Mouse (Mus musculus): ENCODE measurements around the gene Gm11034. TPM values are rescaled to one million over a fixed set of nuclear protein-coding genes. Genes with fewer than 3 reads are reported as not detected.

Gene Gm11034
- not detected in 2 replicates for polyA plus RNA-seq (2016; fragmentation: Nextera tagmentation; extraction: Ambion mirVana)

DNA sequence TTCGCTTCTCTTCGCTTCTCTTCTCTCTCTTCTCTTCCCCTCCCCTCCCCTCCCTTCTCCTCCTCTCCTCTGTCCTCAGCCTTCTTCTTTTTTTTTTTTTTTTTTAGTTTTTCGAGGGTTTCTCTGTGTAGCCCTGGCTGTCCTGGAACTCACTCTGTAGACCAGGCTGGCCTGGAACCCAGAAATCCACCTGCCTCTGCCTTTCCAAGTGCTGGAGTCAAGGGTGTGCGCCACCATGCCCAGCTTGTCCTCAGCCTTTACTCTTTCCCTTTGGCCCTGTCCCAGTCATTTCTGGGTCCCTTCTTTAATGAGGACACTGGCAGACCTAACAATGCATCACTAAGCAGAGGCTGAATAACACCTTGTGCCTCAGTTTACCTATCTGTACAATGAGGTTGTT lies at the start of gene Gm11034:
Gene Gm11034 (minus strand): TSS at position 101 of the 400 bp plus-strand sequence.
- no peaks in the 10 kb centered on the region for H3K9me3 ChIP-seq (replicated peaks)
- 0 out of 2 replicates have a peak, but pooled peaks cover 3% of the 10 kb centered on the region for H3K27me3 ChIP-seq (ENCODE audit: low read depth, poor library complexity, severe bottlenecking)
- no peak within 1 kb of the TSS for H3K4me3 ChIP-seq
- H3K27ac ChIP-seq, result no peak within 1 kb of the TSS
- no peaks in the 10 kb centered on the region for H3K36me3 ChIP-seq
- WGBS, result 80% methylated on average over 4 of the region's 4 CpGs
- no peak for DNase-seq (ENCODE audit: low spot score)
- no peaks in the 10 kb centered on the region for H3K4me1 ChIP-seq

DNA sequence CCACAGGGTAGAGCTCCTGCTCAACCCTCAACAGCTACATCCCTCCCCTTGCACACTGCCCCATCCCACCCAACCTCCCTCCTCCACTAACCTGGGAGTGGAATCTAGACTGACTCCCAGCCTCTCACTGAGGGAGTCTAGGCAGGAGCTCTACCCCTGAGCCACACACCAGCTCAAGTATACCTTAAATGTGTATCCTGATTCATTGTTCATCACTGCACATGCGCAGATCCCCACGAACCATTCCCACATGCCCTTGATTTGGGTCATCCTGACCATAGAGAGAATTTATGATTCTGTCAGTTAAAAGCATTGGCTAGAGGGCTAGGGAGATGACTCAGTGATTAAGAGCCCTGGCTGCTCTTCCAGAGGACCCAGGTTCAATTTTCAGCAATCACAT lies 49.3 kb upstream of the Gm11034 start:
- 84% methylated on average over 2 of the region's 2 CpGs for WGBS
- Histone ChIP-seq H3K27me3 (ENCODE audit: low read depth, poor library complexity, severe bottlenecking) (no peaks in the 10 kb centered on the region), H3K4me1 (no peaks in the 10 kb centered on the region), H3K9me3 (replicated peaks) (no peaks in the 10 kb centered on the region), H3K4me3 (no peak overlapping the region), H3K27ac (no peak overlapping the region), H3K36me3 (no peaks in the 10 kb centered on the region)
- DNase-seq (ENCODE audit: low spot score), result no peak

DNA sequence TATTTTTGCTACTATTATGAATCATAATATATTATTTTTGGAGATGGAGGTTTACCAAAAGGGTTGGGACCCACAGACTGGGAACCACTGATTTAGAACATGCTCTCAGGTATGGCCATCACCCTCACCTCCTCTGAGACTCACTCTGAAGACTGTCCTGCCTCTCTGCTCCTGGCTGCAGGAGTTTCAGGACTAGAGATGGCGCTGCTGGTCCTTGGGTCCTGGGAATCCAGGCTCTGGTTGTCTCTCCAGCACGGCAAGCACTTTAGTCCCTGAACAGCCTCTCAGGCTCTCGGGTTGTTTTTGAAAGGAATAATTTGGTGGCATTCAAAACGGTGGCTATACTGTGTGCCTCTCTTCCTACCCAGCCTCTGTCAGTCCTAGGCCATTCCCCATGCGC lies 48.4 kb upstream of the Gm11034 start:
- Histone ChIP-seq H3K27me3 (ENCODE audit: low read depth, poor library complexity, severe bottlenecking) (no peaks in the 10 kb centered on the region), H3K4me1 (no peaks in the 10 kb centered on the region), H3K9me3 (replicated peaks) (no peaks in the 10 kb centered on the region), H3K27ac (no peak overlapping the region), H3K4me3 (no peak overlapping the region), H3K36me3 (peaks cover 2% of the 10 kb centered on the region)
- DNase-seq (ENCODE audit: low spot score), result no peak
- WGBS, result 54% methylated on average over 5 of the region's 5 CpGs

DNA sequence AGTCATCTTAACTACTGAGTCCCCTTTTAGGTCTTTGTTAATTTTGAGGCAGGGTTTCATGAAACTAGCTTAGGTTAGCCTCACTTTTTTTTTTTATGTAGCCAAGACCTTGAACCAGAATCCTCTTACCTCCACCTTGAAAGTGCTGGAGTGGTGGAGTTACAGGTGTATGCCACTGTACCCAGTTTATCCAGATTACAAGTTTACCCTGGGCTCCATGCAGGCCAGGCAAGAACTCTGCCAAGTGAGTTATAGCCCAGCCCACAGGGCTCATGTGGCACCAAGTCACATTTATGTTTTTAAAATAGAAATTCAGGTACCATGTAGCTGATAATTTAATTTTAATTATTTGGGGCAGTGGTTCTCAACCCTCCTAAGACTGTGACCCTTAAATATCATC lies 48.0 kb upstream of the Gm11034 start:
- Histone ChIP-seq H3K27ac (no peak overlapping the region), H3K36me3 (peaks cover 5% of the 10 kb centered on the region), H3K27me3 (ENCODE audit: low read depth, poor library complexity, severe bottlenecking) (no peaks in the 10 kb centered on the region), H3K4me1 (no peaks in the 10 kb centered on the region), H3K9me3 (replicated peaks) (no peaks in the 10 kb centered on the region), H3K4me3 (no peak overlapping the region)
- DNase-seq (ENCODE audit: low spot score), result no peak

DNA sequence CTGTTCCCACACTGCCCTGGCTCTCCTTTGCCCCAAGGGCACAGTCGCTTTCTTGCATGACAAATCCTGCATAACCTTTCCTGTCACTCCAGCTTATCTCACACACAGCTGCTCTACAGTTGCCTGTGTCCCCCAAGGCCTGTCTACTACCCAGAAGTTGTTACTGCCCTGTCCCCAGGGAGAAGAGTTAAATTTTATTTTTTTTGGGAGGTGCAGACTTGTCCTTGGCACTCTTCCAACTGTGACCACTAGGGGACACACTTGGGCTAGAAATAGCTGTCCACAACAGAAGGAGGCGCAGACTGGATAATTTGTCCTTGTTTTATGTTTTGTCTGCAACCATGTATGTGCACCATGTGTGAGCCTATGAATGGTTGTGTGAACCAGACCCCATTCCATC lies 47.6 kb upstream of the Gm11034 start:
- Histone ChIP-seq H3K9me3 (replicated peaks) (no peaks in the 10 kb centered on the region), H3K4me1 (no peaks in the 10 kb centered on the region), H3K36me3 (peaks cover 5% of the 10 kb centered on the region), H3K27ac (no peak overlapping the region), H3K27me3 (ENCODE audit: low read depth, poor library complexity, severe bottlenecking) (no peaks in the 10 kb centered on the region), H3K4me3 (no peak overlapping the region)
- DNase-seq (ENCODE audit: low spot score), result peak; percentile 60
- WGBS, result 38% methylated on average over 2 of the region's 2 CpGs

DNA sequence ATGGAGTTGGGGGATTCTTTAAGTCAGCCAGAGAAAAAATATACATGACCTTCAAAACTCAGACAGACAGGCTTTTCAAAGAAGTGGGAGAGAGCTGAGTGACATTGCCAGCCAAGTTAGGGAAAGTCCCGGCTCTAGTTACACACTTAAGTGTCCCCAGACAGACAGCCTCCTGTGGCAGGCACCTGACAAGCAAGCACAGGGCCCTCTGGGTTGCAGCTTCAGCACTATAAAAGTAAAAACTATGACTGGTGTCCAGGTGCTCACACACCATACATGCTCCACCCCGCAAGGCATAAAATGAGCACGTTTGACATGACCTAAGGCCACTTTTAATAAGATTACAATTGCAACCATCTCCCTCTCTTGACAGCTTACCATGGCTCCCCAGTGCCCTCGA lies 47.1 kb upstream of the Gm11034 start:
- peaks cover 7% of the 10 kb centered on the region for H3K36me3 ChIP-seq
- H3K4me3 ChIP-seq, result no peak overlapping the region
- H3K27ac ChIP-seq, result no peak overlapping the region
- no peak for DNase-seq (ENCODE audit: low spot score)
- 67% methylated on average over 4 of the region's 4 CpGs for WGBS
- no peaks in the 10 kb centered on the region for H3K9me3 ChIP-seq (replicated peaks)
- H3K4me1 ChIP-seq, result no peaks in the 10 kb centered on the region
- H3K27me3 ChIP-seq (ENCODE audit: low read depth, poor library complexity, severe bottlenecking), result no peaks in the 10 kb centered on the region

DNA sequence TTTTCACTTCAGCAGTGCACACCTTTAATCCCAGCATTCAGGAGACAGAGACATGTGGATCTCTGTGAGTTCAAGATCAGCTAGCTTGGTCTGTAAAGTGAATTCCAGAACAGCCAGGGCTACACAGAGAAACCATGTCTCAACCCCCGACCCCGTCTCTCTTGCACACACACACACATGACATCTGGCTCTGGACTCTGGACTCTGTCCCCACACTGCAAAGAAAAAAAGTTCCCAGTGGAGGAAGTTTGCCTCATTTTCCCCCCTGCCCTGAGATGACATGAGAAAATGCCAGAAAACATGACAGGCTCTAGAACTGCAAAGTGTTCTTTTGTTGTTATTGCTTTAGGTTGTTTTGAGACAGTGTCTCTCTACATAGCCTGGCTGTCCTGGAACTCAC lies 46.4 kb upstream of the Gm11034 start:
- no peaks in the 10 kb centered on the region for H3K27me3 ChIP-seq (ENCODE audit: low read depth, poor library complexity, severe bottlenecking)
- no peak overlapping the region for H3K4me3 ChIP-seq
- no peak overlapping the region for H3K27ac ChIP-seq
- H3K36me3 ChIP-seq, result peaks cover 13% of the 10 kb centered on the region
- H3K9me3 ChIP-seq (replicated peaks), result no peaks in the 10 kb centered on the region
- DNase-seq (ENCODE audit: low spot score), result no peak
- 72% methylated on average over 2 of the region's 2 CpGs for WGBS
- no peaks in the 10 kb centered on the region for H3K4me1 ChIP-seq

DNA sequence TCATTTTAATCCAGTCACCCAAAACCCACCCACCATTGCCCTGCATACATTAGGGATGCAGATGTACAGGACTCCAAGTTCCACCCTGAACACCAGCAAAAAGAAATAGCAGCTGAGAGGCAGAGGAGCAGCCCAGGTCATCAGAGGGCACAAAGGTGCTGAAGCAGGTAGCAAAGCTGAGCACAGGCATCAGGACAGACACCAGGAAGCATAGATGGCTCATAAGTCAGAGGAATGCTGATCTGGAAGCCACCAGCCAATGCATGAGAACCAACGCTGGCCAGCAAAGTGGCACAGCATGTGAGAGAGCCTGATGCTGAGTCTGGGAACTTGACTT lies 44.4 kb upstream of the Gm11034 start:
- Histone ChIP-seq H3K36me3 (peaks cover 27% of the 10 kb centered on the region), H3K27ac (no peak overlapping the region), H3K4me3 (no peak overlapping the region), H3K27me3 (ENCODE audit: low read depth, poor library complexity, severe bottlenecking) (no peaks in the 10 kb centered on the region), H3K4me1 (no peaks in the 10 kb centered on the region), H3K9me3 (replicated peaks) (no peaks in the 10 kb centered on the region)
- 81% methylated on average over 1 of the region's 1 CpGs for whole genome bisulfite sequencing
- DNase-seq (ENCODE audit: low spot score), result no peak

DNA sequence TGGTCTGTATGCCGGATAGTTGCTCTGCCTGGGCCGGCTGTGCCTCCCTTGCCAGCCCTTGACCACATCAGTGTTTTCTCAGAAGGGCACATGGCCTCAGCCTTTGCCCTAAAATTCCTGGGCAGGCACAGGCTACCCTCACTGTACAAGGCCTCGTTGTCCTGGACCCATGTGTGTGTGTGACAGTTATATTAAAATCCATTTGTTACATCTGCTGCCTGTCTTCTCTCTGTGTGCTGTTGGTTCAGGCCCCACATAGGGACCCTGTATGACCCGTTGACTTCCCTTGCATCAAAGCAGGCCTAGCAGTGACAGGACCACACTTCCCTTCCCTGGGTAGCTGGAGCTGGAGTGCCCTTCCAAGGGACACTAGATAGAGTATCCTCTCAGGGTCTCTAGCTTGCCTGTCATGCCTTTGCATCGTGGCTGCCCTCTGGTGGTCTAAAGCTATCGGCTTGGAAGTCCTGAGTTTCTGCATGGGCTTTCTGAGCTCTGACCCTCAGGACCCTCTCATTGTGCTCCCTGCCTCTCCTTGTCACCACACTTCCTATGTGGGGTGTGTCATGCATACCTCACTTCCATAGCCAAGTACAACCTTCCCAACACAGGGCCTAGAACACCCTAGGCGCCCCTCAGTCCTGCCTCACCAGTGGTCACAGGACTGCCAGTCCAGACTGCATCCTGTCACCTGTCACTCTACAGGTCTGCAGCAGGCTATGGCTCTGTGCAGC lies 43.9 kb upstream of the Gm11034 start:
- 51% methylated on average over 7 of the region's 7 CpGs for WGBS
- no peaks in the 10 kb centered on the region for H3K27me3 ChIP-seq (ENCODE audit: low read depth, poor library complexity, severe bottlenecking)
- H3K9me3 ChIP-seq (replicated peaks), result no peaks in the 10 kb centered on the region
- peak; percentile 55 for DNase-seq (ENCODE audit: low spot score)
- H3K36me3 ChIP-seq, result peaks cover 32% of the 10 kb centered on the region
- no peaks in the 10 kb centered on the region for H3K4me1 ChIP-seq
- H3K4me3 ChIP-seq, result no peak overlapping the region
- no peak overlapping the region for H3K27ac ChIP-seq

DNA sequence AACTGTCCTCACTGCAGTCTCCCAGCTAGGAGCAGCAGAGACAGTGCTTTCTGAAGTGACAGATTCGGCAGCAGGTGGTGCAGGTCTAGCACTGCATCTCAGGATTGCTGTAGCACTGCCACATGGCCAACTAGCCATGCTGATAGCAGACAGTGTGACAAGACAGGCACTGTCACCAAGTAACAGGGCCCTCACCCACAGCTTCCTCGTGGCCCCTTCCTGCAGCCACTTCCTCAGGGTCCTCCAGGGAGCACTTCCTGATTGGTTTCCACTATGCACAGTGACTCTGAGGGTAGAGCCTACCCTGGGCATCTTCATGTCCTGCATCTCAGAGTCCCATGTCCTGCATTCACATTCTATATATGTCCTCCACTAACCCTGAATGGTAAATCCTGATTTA lies 31.2 kb upstream of the Gm11034 start:
- DNase-seq (ENCODE audit: low spot score), result no peak
- Histone ChIP-seq H3K4me1 (peaks cover 12% of the 10 kb centered on the region), H3K27me3 (ENCODE audit: low read depth, poor library complexity, severe bottlenecking) (no peaks in the 10 kb centered on the region), H3K27ac (no peak overlapping the region), H3K36me3 (peaks cover 43% of the 10 kb centered on the region), H3K4me3 (no peak overlapping the region), H3K9me3 (replicated peaks) (no peaks in the 10 kb centered on the region)
- WGBS, result 70% methylated on average over 2 of the region's 2 CpGs

DNA sequence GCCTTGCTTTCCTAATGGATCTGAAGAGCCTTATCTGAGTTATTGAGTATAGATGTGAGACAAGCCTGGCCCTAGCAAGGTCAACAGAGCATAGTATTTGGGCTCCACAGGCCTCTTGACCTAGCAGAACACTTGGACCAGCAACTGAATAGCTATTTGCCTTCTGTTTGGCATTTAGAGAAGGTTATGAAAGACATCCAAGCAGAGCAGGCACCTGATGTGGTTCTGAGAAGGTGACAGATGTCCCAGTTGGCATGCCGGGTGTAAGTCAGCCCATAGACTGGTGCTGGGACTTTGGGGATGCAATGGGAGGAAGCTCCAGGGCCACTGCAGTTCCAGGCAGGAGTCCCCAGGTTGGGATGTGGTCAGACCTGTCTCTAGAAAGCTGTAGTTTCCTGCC lies 28.8 kb upstream of the Gm11034 start:
- WGBS, result 88% methylated on average over 1 of the region's 1 CpGs
- Histone ChIP-seq H3K27me3 (ENCODE audit: low read depth, poor library complexity, severe bottlenecking) (no peaks in the 10 kb centered on the region), H3K36me3 (peaks cover 35% of the 10 kb centered on the region), H3K27ac (no peak overlapping the region), H3K4me1 (peaks cover 12% of the 10 kb centered on the region), H3K4me3 (no peak overlapping the region), H3K9me3 (replicated peaks) (no peaks in the 10 kb centered on the region)
- DNase-seq (ENCODE audit: low spot score), result no peak

DNA sequence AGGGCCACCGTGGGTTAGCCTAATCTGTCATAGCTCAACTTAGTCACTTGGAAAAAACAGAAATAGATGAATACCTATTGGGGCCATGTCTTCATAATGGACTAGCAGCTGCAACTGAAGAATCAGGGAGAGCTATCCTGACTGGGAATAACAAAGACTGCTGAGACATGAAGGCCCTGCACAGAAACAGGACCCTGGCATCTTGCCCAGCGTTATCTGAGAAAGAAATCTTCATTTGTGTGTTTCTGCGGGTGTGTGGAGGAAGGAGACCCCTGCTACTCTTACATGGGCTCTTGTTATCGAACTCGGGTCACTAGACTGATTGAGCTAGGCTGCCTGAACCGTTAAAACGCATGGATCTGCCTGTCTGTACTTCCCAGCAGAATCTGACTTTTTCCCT lies 27.5 kb upstream of the Gm11034 start:
- WGBS, result 79% methylated on average over 7 of the region's 7 CpGs

DNA sequence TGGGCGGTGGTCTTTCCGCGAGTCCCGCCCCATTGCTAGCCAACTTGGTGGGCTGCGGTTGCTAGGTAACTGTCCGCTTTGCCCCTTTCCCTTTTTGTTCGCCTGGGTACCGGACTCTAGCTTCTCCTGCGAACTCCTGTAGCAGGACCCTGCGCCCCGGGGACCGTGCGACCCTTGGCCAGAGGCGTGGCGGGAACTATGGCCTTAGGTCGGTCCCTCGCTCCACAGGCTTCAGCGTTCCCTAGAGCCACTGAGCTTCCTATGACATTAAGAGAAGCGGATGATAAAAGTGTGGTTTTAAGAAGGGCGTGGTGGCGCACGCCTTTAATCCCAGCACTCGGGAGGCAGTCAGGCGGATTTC lies 26.9 kb upstream of the Gm11034 start:
- DNase-seq (ENCODE audit: low spot score), result no peak
- Histone ChIP-seq H3K4me1 (peaks cover 12% of the 10 kb centered on the region), H3K27me3 (ENCODE audit: low read depth, poor library complexity, severe bottlenecking) (no peaks in the 10 kb centered on the region), H3K27ac (peak overlapping the region; percentile 95), H3K9me3 (replicated peaks) (no peaks in the 10 kb centered on the region), H3K4me3 (peak overlapping the region; percentile 70), H3K36me3 (peaks cover 20% of the 10 kb centered on the region)
- 1% methylated on average over 24 of the region's 24 CpGs for WGBS

More for the DNA sequence above, 27.5 kb upstream of the Gm11034 start:
- H3K36me3 ChIP-seq, result peaks cover 24% of the 10 kb centered on the region
- no peak for DNase-seq (ENCODE audit: low spot score)
- H3K9me3 ChIP-seq (replicated peaks), result no peaks in the 10 kb centered on the region
- H3K4me1 ChIP-seq, result peaks cover 12% of the 10 kb centered on the region
- H3K27ac ChIP-seq, result peak overlapping the region; percentile 95; the same call in 1 of the 2 replicates
- H3K27me3 ChIP-seq (ENCODE audit: low read depth, poor library complexity, severe bottlenecking), result no peaks in the 10 kb centered on the region
- peak overlapping the region; percentile 70 for H3K4me3 ChIP-seq
